Mouse (Mus musculus): ENCODE results near the gene Cacnb3.

The Cacnb3 gene

GRCm38 (mm10) chr15:98609331-98610130 lies 21.1 kb upstream of the Cacnb3 start, which contains the start of gene Adcy6:
Gene Adcy6, minus strand, starts transcription at chr15:98610076.
- DNase-seq (ENCODE audit: low read depth, low spot score), result no peak

- DNase-seq (ENCODE audit: low read depth, low spot score), result no peak
Measured at GRCm38 (mm10) chr15:98610131-98610633, 20.5 kb upstream of the Cacnb3 start.

GRCm38 (mm10) chr15:98612229-98612628 lies 18.4 kb upstream of the Cacnb3 start:
- no peak for DNase-seq (ENCODE audit: low read depth, low spot score)

- no peak for DNase-seq (ENCODE audit: low read depth, low spot score)
Measured at GRCm38 (mm10) chr15:98614551-98614950, 16.1 kb upstream of the Cacnb3 start.

- DNase-seq (ENCODE audit: low read depth, low spot score), result no peak
Measured at GRCm38 (mm10) chr15:98614971-98615370, 15.7 kb upstream of the Cacnb3 start.

- no peak for DNase-seq (ENCODE audit: low read depth, low spot score)
Measured at GRCm38 (mm10) chr15:98615751-98616150, 14.9 kb upstream of the Cacnb3 start.

- DNase-seq (ENCODE audit: low read depth, low spot score), result no peak
Measured at GRCm38 (mm10) chr15:98616362-98617175, 14.1 kb upstream of the Cacnb3 start.

- peak; percentile 48 for DNase-seq (ENCODE audit: low read depth, low spot score)
Measured at GRCm38 (mm10) chr15:98617176-98617537, 13.5 kb upstream of the Cacnb3 start.

- DNase-seq (ENCODE audit: low read depth, low spot score), result no peak
Measured at GRCm38 (mm10) chr15:98622199-98622598, 8.4 kb upstream of the Cacnb3 start.

- no peak for DNase-seq (ENCODE audit: low read depth, low spot score)
Measured at GRCm38 (mm10) chr15:98622721-98623120, 7.9 kb upstream of the Cacnb3 start.

- no peak for DNase-seq (ENCODE audit: low read depth, low spot score)
Measured at GRCm38 (mm10) chr15:98623361-98623821, 7.2 kb upstream of the Cacnb3 start.

GRCm38 (mm10) chr15:98626078-98626477 lies 4.6 kb upstream of the Cacnb3 start:
- DNase-seq (ENCODE audit: low read depth, low spot score), result no peak

- no peak for DNase-seq (ENCODE audit: low read depth, low spot score)
Measured at GRCm38 (mm10) chr15:98626487-98627212, 4.0 kb upstream of the Cacnb3 start.

GRCm38 (mm10) chr15:98628589-98629254 lies 1.9 kb upstream of the Cacnb3 start:
- no peak for DNase-seq (ENCODE audit: low read depth, low spot score)

- no peak for DNase-seq (ENCODE audit: low read depth, low spot score)
Measured at GRCm38 (mm10) chr15:98629464-98629863, 1.2 kb upstream of the Cacnb3 start.

GRCm38 (mm10) chr15:98631493-98631892 lies 853 bp downstream of the Cacnb3 start:
- DNase-seq (ENCODE audit: low read depth, low spot score), result peak; percentile 76

- no peak for DNase-seq (ENCODE audit: low read depth, low spot score)
Measured at GRCm38 (mm10) chr15:98632107-98632744, 1.6 kb downstream of the Cacnb3 start.

GRCm38 (mm10) chr15:98632921-98633320 lies 2.3 kb downstream of the Cacnb3 start:
- DNase-seq (ENCODE audit: low read depth, low spot score), result peak; percentile 37

GRCm38 (mm10) chr15:98633822-98634470 lies 3.3 kb downstream of the Cacnb3 start:
- DNase-seq (ENCODE audit: low read depth, low spot score), result peak; percentile 35

GRCm38 (mm10) chr15:98634541-98635081 lies 4.0 kb downstream of the Cacnb3 start:
- peak; percentile 50 for DNase-seq (ENCODE audit: low read depth, low spot score)

Data from A20 (cell line).